Mouse (Mus musculus) CD4-positive, CD25-positive, alpha-beta regulatory T cell, adult 2 months (primary cell): ENCODE measurements around the gene Dnajb8.
A peak's percentile ranks its signal among the peaks of the same experiment; 100 is the strongest.

Experiments
- DNase-seq: peaks from one replicate; pipeline ENCODE4 v3.0.0-alpha.2; 2012; ENCODE audit warnings: low read depth, low spot score

Dnajb8 gene

DNA sequence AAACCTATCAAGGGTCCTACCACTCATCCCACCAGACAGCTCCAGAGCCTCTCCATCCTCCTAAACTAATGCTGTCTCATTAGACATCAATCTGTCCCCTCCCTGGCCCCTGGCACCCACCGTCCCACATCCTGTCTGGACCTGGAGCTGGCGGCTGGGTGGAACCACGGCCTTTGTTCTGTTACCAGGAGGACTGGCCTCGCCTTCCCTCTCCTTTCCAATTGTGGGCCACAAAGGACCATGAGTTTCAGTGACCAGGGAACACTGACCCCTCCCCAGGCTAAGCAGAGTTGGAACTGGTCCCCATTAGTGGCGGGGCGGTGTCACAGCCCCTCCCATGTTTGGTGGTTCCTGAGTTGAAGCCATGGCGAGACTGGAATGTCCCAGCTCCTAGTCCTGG is 5.5 kb downstream of the Dnajb8 start:
- DNase-seq, result no peak

DNA sequence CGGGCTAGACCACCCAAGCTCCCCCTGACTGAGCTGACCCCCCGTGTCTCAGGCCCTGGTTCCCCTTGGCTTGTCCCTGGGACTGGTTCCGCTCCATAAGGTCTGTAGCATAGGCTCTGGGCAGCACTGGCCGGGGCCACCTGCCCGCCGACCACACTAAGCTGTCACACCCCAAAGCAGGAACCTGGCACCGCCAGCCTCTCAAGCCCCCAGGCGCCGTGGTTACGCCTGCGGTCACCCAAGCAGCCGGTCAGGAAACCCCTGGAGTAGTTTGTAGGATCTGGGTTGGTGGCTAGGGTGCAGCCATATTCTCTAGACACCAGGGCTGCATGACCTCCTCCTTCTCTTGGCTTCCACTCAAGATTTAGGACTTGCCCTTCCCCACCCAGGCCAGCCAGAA is 7.2 kb downstream of the Dnajb8 start:
- no peak for DNase-seq

DNA sequence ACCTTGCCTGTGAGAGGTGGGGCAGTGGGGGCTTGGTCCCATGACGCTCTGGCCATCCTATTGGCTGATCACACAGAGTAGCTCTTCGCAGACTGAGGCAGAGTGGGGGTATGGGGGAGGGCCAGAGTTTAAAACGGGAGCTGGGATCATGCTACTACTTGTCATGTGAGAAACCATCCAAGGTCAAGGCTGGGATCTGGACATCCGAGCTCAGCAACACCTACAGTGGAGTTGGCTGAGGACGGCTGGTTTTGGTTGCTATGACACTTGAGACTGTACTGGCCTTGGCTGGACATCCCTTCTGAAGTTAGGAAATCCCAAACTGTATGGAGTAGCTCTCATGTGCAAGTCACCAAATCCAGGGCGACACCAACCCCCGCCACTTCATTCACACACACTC is 9.8 kb downstream of the Dnajb8 start:
- DNase-seq, result no peak

DNA sequence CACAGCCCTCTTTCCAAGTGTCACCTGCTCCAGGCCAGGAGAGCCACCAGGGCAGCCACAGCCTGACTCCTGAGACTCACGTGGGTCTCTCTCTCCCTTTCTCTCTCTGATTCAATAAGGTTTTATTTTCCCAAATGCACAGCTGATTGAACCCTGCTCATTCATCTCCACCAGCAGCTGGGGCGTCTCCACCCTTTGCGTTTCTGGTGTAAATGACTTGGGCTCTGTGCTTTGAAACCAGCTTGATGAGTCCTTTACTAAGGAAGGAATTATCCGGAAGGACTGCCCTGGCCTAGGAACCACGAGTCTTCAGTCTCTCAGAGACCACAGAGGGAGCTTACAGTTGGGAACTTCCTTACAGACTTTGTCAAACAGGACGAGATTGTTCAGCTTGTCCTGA is 10.2 kb downstream of the Dnajb8 start:
- DNase-seq, result no peak

DNA sequence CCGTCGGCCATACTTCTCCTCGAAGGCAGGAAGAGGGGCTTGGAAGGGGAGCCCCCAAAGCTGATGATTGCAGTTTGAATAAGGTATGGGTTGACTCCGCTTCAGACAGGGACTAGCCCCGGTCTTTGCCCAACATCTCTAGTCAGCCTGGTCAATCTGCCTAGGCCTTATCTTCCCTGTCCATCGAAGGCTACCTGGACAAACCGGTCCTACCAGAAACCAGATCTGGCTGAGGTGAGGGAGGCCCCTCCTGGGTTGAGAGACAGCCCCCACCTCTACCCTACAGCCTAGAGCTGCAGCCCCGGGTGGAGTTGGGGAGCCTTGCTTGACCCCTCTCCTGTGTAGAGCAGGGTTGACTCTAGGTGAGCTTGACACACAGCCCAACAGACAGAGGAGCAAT is 11.9 kb downstream of the Dnajb8 start:
- no peak for DNase-seq

DNA sequence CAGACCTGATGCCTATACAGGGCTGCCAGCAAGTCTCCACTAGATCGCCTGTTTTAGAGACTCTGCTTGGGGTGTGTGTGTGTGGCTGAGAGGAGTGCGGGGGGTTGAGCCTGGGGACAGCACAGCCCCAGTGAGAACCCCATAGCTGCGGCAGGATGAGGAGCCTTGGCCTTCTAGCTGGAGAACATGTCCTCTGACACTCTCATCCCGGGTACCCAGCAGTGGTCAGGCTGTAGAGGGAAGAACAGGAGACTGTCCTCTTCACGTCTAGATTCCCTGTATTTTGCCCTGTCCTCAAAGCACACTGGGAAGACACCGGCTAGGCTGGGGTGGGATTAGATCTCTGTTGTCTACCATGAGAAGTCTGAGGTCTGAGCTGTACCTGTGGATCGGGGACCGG is 13.4 kb downstream of the Dnajb8 start:
- DNase-seq, result no peak

DNA sequence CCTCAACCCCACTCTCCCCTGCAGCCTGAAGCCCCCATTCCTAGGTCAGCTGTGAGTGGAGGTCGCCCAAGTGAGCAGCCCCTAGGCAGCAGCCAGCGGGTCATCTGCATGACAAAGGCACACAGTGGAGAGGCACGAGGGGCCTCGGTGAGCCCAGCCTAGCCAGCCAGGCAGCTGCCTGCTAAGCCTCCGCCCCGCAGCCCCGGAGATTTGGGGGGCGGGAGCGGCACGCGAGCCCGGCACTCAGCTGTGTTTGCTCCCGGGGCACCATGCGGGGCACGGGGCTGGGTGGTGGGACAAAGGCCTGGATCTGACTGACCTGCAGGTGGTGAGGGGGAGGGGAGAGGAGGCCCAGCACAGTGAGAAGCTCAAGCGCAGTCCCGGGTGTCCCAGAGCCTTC is 13.9 kb downstream of the Dnajb8 start:
- no peak for DNase-seq

DNA sequence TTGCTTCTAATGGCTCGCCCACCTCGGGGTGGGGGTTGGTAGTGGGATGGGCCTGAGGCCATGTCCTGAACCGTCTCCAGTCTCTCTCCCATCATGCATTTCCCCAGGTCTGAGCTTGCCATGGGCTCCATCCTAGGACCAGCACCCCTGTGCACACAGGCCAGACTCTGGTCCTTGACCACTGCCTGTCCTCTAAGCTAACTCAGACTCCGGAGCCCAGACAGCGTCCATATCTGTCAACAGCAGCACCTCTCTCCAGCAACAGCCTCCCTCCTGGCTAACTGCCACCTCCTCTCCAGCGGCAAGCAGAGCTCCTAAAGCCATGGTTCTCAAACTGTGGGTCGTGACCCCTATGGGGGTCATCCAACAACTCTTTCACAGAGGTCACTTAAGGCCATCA is 14.4 kb downstream of the Dnajb8 start:
- no peak for DNase-seq

DNA sequence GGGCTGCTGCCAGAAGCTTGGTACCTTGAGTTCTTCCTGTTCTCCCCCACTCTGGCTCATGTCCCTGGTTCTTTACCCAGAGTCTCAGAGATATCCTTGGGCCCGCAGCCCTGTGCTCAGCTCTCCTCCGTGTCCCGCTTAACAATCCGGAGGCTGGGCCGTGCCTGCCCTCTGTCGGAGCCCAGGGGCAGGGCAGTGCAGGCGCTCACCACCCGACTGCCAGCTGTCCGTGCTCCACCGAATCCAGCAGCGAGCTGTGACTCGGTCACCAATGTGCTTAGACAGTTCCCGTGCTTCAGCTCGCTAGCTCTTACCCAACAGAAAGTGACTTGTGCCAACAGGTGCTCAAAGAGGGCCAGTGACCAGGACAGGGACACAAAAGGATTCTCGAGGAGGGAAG is 20.5 kb downstream of the Dnajb8 start:
- DNase-seq, result peak; percentile 19

DNA sequence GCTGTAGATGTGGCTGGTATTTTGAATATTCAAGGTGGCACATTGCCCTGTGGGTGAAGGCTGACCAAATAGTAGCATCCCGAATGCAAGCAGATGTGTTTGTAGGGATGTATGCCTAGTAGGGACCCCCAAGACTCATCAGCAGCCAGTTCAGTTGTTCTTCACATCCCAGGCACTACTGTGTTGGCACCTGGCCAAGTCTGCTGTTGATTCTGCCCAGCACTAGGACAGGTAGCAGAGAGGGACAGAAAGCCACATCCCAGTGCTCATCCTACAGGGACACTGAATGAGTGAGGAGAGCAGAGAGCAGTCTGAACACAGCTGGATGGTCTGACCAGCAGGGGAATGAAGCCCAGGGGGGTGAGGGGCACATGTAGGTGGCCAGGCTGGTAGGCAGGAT is 27.2 kb downstream of the Dnajb8 start:
- DNase-seq, result peak; percentile 5

DNA sequence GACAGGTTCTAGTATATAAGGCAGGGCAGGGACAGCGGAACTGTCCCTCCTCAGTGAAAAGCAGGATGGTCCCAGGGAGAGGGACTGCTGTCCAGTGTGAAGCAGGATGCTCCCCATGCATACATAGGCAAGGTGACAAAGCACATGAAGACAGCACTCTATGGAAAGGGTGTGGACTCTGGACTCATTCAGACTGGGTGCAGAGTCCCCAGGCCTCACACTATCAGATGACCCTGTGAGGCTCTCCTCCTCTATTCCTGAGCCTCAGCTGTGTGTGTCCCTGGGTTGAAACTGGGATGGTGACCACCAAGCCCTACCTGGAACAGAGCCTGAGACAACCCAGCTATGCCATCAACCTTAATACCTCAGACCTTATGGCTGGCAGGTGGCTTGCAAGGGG is 29.3 kb downstream of the Dnajb8 start:
- no peak for DNase-seq

DNA sequence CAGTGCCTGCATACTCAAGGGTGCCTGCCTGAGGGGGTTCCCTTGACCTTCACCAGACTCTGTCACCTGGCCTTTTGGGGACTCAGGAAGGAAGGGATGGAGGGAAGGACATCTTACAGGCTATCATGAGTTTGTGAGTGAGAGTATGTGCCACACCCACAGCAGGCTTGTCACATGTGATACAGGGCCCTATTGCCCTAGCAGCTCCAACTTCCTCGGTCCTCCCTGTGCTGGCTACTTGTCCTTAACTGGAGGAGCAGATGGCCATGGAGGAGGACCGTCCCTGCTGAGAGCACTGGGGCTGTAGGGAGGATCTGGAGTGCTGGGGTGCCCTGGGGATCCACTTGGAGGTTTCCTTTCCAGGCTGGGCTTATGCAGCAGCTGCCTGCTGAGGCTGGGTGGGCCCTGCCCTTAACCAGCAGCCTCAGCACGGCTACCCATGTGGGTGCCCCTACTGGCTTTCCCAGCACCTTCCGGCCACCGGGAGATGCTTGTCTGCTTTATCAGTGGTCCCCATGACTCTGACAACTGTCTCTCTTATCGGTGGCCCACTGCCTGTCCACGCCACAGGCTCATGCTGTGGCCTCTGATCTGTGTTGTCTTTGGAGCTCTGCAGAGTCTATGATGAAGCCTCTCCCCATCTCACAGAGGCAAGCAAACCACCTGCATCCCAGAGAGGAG is 29.9 kb downstream of the Dnajb8 start:
- no peak for DNase-seq

DNA sequence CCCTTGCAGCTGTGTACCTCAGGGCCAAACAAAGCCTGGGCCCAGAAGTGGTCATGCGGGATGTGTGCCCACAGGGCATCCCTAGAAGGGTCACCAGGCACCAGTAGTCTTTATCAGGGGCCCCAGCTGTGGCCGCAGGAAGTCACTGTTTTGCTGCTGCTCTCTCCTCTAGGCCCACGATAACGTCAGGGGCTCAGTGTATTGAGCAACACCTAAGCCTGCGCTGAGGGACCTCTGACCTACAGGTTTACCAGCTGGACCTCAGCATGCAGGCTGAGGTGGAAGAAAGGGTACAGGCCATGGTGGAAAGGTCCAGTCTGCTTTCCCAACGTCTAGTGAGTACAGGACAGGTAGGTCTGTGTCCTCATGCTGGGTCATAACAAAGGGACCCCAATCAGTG is 32.0 kb downstream of the Dnajb8 start:
- DNase-seq, result no peak

DNA sequence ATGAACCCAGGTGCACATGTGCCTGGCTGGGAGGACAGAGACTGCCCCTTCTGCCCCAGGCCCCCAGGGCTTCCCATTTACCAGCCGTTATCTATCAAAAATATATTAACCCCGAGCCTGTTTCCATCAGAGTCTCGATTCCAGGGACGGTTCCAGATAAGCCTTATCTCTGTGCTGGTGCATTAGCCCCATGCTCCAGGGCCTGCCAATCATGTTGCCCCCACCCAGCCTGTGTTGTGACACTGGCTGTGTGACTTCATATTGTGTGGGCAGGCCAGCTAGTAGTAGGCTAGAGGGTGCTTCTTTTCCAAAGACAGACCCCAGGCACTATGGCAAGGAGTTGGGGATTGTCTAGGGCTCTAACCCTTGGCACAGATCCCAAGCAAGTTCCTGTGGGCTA is 33.4 kb downstream of the Dnajb8 start:
- no peak for DNase-seq

DNA sequence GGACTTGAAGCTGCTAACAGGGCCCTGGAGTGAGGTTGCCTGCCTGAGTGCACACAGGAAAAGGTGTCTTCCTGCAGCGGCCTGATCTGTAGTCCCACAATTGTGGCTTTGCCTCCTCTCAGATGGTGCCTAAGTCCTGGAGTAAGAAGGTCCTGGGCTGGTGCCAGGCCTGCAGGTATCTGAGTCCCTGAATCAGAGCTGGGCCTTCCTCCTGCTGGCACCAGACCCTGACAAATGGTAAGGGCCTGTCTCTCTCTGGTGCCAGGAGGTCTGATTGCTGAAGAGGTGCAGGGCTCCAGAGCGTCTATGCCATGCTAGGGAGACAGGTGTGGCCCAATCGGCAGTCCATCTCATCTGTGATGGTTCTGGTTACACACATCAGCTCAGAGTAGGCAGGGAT is 37.6 kb downstream of the Dnajb8 start:
- no peak for DNase-seq

DNA sequence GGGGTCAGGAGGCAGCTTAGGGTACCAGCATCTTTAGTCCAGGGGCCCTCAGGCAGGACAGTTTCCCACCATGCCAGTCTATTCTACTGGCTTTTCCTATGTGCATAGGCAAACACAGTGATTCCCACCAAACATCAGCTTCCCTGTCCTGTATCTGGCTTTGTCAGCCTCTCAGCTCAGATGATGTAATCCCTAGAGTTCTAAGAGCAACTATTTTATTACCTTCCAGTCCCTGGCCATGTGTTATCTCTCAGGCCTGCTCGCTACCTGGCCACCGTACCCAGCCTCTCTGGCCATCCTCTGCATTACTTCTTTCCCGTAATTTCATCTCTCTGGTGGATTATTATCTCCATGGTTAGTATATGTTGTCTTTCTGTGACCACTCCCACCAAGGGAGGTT is 38.6 kb downstream of the Dnajb8 start:
- DNase-seq, result no peak

DNA sequence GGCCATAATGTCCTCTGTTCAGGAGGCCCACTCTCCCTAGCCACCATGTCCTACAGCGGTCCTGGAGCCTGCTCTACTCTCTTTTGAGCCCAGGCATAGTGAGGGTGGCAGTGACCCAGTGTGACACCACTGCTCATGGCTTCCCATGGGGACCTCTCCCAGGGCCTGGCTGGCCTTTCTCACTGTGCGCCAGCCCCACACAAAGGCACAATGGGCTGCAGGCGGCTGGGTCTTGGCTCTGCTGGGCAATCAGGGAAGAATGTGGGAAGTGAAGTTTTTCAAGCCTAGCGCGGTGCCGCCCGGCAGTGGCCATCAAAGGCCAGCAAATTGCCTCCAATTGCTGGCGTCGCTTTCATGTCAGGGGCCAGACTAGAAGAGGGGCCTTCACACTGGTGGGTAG is 40.1 kb downstream of the Dnajb8 start:
- no peak for DNase-seq

DNA sequence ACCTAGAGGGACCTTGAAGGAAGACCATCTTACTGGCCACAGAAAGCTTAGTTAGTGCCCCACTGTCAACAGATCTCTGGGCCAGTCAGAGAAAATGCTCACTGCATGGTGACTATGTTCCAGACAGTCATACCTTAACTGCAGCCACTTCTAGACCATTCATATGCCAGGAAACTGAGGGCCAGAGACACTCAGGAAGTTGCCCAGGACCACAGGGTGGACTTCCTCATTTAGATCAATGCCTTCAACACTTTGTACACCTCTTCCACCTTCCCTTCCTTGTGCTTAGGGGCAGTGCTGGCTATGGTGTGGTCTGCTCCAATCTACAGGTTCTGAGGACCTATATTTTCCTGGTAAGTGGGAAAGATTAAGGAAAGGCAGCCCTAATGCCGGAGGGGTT is 43.3 kb downstream of the Dnajb8 start:
- no peak for DNase-seq

DNA sequence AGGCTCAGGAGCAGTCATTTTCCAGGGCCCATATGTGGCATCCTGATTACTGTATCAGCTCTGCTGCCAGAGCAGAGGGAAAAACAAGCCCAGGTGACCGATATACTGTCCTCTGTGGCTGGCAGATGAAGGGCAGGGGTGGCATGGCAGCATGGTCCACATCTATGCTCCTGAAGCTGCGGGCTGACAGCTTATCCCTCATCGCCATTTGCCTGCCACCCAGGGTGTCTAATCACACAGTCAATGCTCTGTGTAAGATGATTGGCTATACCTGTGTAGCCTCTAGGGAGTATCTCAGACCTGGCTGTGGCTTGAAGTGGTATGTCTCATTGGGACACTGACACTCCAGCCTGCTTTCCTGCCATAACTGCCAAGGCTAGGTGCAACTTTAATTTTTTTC is 44.0 kb downstream of the Dnajb8 start:
- DNase-seq, result no peak

DNA sequence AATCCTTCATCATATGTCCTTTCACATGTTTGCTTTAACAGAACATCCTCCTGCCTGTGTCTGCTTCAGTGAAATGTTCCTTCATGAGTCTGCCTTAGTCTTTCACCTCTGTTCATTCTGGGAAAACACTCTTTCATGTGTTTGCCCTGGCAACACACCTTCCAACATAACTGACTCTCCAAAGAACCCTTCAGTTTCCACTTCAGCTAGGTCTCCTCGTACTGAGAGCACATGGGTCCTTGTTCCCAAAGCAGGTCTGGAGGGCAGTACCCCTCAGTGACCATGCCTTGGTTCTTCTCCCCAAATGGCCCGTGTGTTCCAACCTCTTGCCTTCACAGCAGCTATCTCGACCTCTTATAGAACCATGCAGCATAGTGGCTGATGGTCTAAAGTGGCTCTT is 45.0 kb downstream of the Dnajb8 start:
- DNase-seq, result no peak

DNA sequence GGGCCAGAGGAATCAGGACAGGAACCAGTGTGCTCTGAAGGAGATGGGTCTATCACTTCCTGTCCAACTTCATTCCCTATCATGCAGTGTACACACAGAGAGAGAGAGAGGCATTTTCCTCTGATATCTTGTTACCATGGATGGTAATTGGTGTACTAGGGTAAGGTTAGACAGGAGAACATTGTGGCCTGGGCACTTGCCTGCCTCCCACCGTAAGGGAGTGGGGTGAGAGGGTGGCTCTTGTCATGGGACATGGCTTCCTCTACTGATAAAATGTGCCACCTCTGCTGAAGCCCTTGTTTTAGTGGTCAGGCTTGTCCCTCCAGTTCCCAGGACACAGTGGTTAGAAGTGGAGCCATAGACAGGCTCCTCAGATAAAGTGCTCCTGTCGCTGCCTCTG is 45.9 kb downstream of the Dnajb8 start:
- no peak for DNase-seq

DNA sequence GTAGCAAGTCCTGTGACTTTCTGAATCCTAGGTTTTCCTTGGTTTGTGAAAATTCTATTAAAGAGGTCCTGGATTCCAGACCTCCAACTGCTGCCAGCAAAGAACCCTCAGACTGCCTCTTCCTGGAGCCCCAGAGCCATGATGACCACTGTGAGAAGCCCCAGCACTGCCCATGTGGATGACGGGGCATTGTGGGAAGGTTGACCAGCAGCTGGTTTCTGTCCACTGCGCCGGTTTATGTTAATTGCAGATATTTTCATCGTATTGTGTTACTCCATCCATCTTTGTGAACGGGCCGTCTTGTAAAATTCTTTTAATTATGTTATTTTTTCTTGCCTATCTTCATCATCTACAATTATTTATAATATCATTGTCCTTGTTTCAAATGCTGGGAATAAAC is 52.6 kb downstream of the Dnajb8 start:
- no peak for DNase-seq

DNA sequence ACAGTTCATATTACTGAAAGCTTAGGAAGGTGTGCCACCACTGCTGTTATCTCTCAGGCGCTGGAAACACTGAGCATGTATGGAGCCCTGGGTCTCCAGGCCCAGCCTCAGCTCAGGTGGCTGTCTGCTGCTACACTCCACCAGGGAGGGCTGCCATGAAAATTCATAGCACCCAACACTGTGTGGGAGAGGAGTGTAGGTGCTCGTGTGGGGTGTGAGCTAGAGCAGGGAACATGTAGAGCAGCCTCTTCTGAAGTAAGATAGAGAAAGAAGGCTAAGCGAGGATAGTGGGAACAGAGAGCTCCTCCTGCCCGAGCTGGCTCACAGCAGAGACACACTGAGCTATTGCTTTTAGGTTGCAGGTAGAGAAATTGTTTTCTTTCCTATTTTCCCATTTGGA is 54.2 kb downstream of the Dnajb8 start:
- no peak for DNase-seq

DNA sequence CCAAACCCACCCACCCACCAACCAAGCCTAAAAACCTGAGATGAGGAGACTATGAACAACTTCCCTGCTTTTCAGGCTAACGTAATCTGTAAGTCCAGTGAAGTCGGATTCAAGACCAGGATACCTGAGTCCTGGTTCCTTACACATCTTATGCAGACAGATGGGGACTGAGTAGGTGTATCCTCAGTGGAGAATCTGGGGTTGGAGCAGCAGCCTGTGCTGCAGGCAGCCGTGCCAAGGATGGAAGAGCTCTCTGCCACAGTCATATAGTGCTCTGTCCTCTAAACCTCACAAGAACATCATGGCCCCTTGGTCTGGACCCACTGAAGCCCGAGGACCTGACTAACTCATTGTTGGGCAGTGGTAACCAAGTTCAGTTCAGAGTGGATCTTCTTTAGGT is 55.2 kb downstream of the Dnajb8 start:
- DNase-seq, result no peak
